Mouse (Mus musculus) neural tube, embryonic 13.5 days (tissue): ENCODE results near the gene Abcc10. TPM values are rescaled to one million over a fixed set of nuclear protein-coding genes. Genes with fewer than 3 reads are reported as not detected.

Experiments used
- ATAC-seq: fragments of 200-750 bp; cut with Nextera tagmentation; 2 replicates; pipeline ENCODE4 v1.8.0; 2017; ENCODE audit warnings: low read depth, mild to moderate bottlenecking, moderate TSS enrichment, moderate library complexity
- H3K27ac ChIP-seq: fragments of 300-500 bp; sonication (generic); replicated peaks from 2 replicates; pipeline ENCODE4 v1.5.1; 2015; ENCODE audit warnings: moderate library complexity, mild to moderate bottlenecking, inconsistent platforms
- H3K27me3 ChIP-seq: fragments of 300-500 bp; sonication (generic); 2 replicates; pipeline ENCODE4 v1.6.1; 2015; ENCODE audit warnings: mild to moderate bottlenecking, inconsistent platforms
- H3K36me3 ChIP-seq: fragments of 300-500 bp; sonication (generic); 2 replicates; pipeline ENCODE4 v1.6.1; 2015; ENCODE audit warnings: mild to moderate bottlenecking, inconsistent platforms
- H3K4me1 ChIP-seq: fragments of 300-500 bp; sonication (generic); replicated peaks from 2 replicates; pipeline ENCODE4 v1.6.1; 2015; ENCODE audit warnings: inconsistent platforms
- H3K4me2 ChIP-seq: fragments of 300-500 bp; sonication (generic); 2 replicates; pipeline ENCODE4 v1.6.1; 2015; ENCODE audit warnings: inconsistent platforms, mild to moderate bottlenecking, moderate library complexity
- H3K4me3 ChIP-seq: fragments of 300-500 bp; sonication (generic); 2 replicates; pipeline ENCODE4 v1.5.1; 2015; ENCODE audit warnings: mild to moderate bottlenecking, inconsistent platforms
- H3K9ac ChIP-seq: fragments of 300-500 bp; sonication (generic); 2 replicates; pipeline ENCODE4 v1.6.1; 2015; ENCODE audit warnings: moderate library complexity, mild to moderate bottlenecking, inconsistent platforms
- H3K9me3 ChIP-seq: fragments of 300-500 bp; sonication (generic); 2 replicates; pipeline ENCODE4 v1.6.1; 2016; ENCODE audit warnings: inconsistent platforms
- WGBS: fragments of 180-500 bp; shearing (Covaris S2); methylation state at CpG from one replicate; pipeline ENCODE4 v1.1.7; 2015; 5-methylcytosine and 5-hydroxymethylcytosine counted together
- polyA plus RNA-seq: library from polyadenylated mRNA; unstranded; fragments of >200 nt; fragmentation: Nextera tagmentation; extraction: Ambion mirVana; gene quantifications from 2 replicates; pipeline ENCODE4 v1.2.1, GENCODE M21; 2015

Gene Abcc10
- polyA plus RNA-seq, 1 experiment from 2014 or later: 9.2 TPM

- no peak overlapping the region for H3K4me2 ChIP-seq
- H3K27ac ChIP-seq: no peak overlapping the region
- no peaks in the 10 kb centered on the region for H3K9me3 ChIP-seq
- no peaks in the 10 kb centered on the region for H3K4me1 ChIP-seq
- H3K9ac ChIP-seq: no peak overlapping the region
- ATAC-seq: no peak
- H3K27me3 ChIP-seq: no peaks in the 10 kb centered on the region
- H3K36me3 ChIP-seq: peaks cover 23% of the 10 kb centered on the region; the same call in 1 of the 2 replicates
- no peak overlapping the region for H3K4me3 ChIP-seq
- WGBS: 85% methylated on average over 10 of the region's 10 CpGs
Observed at GRCm38 (mm10) chr17:46310515-46310914, 17.6 kb downstream of the Abcc10 start.

DNA sequence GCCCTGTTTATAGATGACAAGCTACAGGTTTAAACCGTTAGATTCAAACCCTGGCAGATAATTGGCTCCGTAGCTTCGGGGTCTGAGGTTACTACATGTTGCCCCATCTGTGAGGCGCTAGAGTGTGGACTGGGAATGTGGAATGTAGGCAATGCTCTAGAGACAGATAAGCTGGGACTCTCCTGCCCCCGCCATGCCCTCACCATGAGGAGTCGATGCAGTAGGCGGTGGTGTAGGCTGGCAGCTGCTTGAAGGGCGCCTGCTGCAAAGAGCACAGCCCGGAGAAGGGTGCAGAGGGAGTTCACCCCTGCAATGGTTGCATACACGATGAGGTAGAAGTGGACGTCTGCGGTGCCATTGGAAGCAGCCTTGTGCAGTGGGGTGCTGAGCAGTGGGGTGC lies 18.3 kb downstream of the Abcc10 start:
- no peaks in the 10 kb centered on the region for H3K4me1 ChIP-seq
- 83% methylated on average over 12 of the region's 12 CpGs for whole genome bisulfite sequencing
- H3K4me2 ChIP-seq: no peak overlapping the region
- no peak overlapping the region for H3K4me3 ChIP-seq
- H3K9me3 ChIP-seq: no peaks in the 10 kb centered on the region
- H3K36me3 ChIP-seq: peaks cover 28% of the 10 kb centered on the region
- H3K27me3 ChIP-seq: no peaks in the 10 kb centered on the region
- H3K27ac ChIP-seq: no peak overlapping the region
- no peak overlapping the region for H3K9ac ChIP-seq
- no peak for ATAC-seq

DNA sequence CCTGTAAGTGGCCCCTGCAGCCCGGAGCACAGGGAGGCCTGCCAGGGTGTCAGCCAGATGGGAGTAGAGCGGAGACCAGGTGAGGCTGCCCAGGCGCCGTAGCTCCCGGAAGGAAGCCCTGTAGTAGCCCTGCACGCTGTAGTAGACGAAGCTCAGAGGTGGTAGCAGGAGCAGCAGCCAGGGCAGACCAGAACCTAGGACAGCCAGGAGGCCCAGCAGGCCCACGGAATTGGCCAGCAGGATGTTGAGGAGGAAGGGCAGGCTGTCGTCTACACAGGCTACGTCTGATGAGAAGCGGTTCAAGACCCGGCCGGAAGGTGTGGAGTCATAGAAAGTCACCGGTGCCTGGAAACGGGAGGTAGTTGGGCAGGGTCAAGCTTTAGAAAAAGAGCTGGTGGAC lies 21.2 kb downstream of the Abcc10 start:
- H3K4me3 ChIP-seq: no peak overlapping the region
- no peak overlapping the region for H3K9ac ChIP-seq
- ATAC-seq: no peak
- H3K4me1 ChIP-seq: no peaks in the 10 kb centered on the region
- H3K9me3 ChIP-seq: no peaks in the 10 kb centered on the region
- H3K4me2 ChIP-seq: no peak overlapping the region
- H3K27ac ChIP-seq: no peak overlapping the region
- WGBS: 90% methylated on average over 15 of the region's 15 CpGs
- peaks cover 39% of the 10 kb centered on the region for H3K36me3 ChIP-seq
- no peaks in the 10 kb centered on the region for H3K27me3 ChIP-seq

DNA sequence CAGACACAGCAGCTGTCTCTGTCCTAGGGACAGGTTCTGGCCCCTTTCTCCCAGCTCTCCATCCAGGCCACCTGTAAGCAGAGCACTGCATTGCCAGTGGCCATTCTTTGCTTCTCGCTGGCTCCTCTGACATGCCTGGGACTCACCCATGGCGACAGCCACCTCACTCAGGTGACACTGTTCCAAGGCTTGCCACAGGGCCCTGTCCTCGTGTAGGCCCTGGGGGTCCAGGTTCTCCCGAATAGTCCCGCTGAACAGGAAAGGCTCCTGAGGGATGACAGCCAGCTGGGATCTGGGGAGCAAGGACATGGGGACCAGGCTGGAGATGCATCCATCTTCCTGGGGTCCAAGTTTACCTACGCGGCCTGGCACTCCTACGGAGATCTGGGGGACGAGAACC lies 24.0 kb downstream of the Abcc10 start:
- Histone ChIP-seq H3K27ac (no peak overlapping the region), H3K4me3 (no peak overlapping the region), H3K9me3 (no peaks in the 10 kb centered on the region), H3K4me2 (no peak overlapping the region), H3K27me3 (peaks cover 9% of the 10 kb centered on the region), H3K9ac (no peak overlapping the region), H3K4me1 (no peaks in the 10 kb centered on the region), H3K36me3 (peaks cover 36% of the 10 kb centered on the region)
- WGBS: 89% methylated on average over 9 of the region's 9 CpGs
- no peak for ATAC-seq

DNA sequence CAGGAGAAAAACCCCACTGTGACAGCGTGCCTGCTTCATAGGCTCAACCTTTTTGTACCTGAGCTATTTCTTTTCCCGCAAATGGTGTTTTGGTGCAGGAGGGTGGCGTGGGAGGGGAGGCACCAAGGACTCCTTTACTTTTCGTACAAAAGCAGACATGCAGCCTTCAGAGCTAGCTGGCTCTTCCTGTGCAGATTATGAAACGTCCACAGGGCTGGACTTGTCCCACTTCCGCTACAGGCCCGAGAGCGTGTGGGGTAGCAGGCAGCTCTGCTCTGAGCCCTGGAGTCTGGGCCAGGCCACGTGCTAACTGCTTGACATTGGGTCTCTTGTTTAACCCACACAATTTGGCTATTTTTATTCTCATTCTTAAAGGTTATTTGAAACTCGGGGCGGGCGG lies 26.3 kb downstream of the Abcc10 start:
- H3K4me2 ChIP-seq: no peak overlapping the region
- no peaks in the 10 kb centered on the region for H3K9me3 ChIP-seq
- H3K9ac ChIP-seq: no peak overlapping the region
- H3K27ac ChIP-seq: no peak overlapping the region
- no peak overlapping the region for H3K4me3 ChIP-seq
- ATAC-seq: no peak
- peaks cover 19% of the 10 kb centered on the region for H3K4me1 ChIP-seq
- H3K36me3 ChIP-seq: peaks cover 36% of the 10 kb centered on the region
- H3K27me3 ChIP-seq: peaks cover 29% of the 10 kb centered on the region
- WGBS: 80% methylated on average over 12 of the region's 12 CpGs

- Histone ChIP-seq H3K36me3 (peaks cover 18% of the 10 kb centered on the region), H3K9me3 (no peaks in the 10 kb centered on the region), H3K9ac (peak overlapping the region; percentile 83), H3K27me3 (peaks cover 59% of the 10 kb centered on the region), H3K4me3 (peak overlapping the region; percentile 70), H3K4me1 (peaks cover 19% of the 10 kb centered on the region), H3K4me2 (peak overlapping the region; percentile 97), H3K27ac (peak overlapping the region; percentile 81)
- ATAC-seq: peak; percentile 84
- WGBS: under 1% methylated on average over 47 of the region's 48 CpGs
Observed at GRCm38 (mm10) chr17:46298220-46298913, 29.8 kb downstream of the Abcc10 start.

GRCm38 (mm10) chr17:46297364-46298219 lies 30.6 kb downstream of the Abcc10 start, which contains the start of gene Dlk2:
Dlk2 (plus strand) TSS chr17:46297421.
- peaks cover 10% of the 10 kb centered on the region for H3K36me3 ChIP-seq
- H3K4me1 ChIP-seq: peaks cover 19% of the 10 kb centered on the region
- ATAC-seq: peak; percentile 67
- H3K9ac ChIP-seq: peak within 1 kb of the TSS; percentile 83
- WGBS: under 1% methylated on average over 71 of the region's 86 CpGs
- H3K4me2 ChIP-seq: peak within 1 kb of the TSS; percentile 97
- no peaks in the 10 kb centered on the region for H3K9me3 ChIP-seq
- H3K27me3 ChIP-seq: peaks cover 65% of the 10 kb centered on the region
- H3K4me3 ChIP-seq: peak within 1 kb of the TSS; percentile 70
- peak within 1 kb of the TSS; percentile 81 for H3K27ac ChIP-seq

DNA sequence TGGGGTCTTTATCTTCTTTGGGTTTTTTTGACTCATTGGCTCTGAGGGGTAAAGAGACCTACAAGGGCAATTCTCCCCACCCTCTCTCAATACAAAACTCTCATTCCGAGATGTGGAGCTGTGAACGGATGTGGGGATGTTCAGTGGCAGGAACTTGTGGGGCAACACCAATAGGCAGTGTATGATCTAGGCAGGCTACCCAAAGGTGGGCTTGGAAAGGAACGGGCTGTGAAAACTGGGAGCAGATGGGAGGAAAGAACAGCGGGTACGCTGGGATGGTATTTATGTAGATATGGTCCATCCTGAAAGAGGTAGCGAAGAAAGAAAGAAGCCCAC lies 31.2 kb downstream of the Abcc10 start:
- no peaks in the 10 kb centered on the region for H3K9me3 ChIP-seq
- peaks cover 4% of the 10 kb centered on the region; the same call in 1 of the 2 replicates for H3K36me3 ChIP-seq
- peaks cover 19% of the 10 kb centered on the region for H3K4me1 ChIP-seq
- H3K27ac ChIP-seq: peak overlapping the region; percentile 81
- H3K4me2 ChIP-seq: peak overlapping the region; percentile 97
- no peak; the same call in none of the 2 replicates for ATAC-seq
- H3K4me3 ChIP-seq: peak overlapping the region; percentile 70
- H3K27me3 ChIP-seq: peaks cover 71% of the 10 kb centered on the region
- peak overlapping the region; percentile 83 for H3K9ac ChIP-seq
- 11% methylated on average over 6 of the region's 6 CpGs for WGBS

DNA sequence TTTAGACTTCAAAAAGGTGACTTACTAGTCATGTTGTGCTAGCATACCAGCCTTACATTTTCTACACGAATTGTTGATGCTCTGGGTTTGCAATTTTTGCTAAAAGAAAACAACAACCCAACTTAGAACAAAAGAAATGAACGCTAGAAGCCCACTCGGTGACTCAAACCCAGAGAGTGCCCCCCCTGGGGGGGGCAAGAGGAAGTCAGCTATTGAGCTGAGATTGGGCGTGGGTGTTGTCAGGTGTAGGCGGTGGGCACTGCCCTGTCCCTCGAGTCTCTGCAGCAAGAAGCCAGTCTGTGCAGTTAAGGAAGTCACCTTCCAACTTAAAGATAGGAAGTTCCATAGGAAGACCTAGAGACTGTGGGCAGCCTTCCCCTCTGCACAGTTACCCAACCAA lies 31.6 kb downstream of the Abcc10 start:
- Histone ChIP-seq H3K36me3 (no peaks in the 10 kb centered on the region), H3K27me3 (peaks cover 71% of the 10 kb centered on the region), H3K4me3 (peak overlapping the region; percentile 70), H3K9ac (no peak overlapping the region), H3K27ac (no peak overlapping the region; the same call in 1 of the 2 replicates), H3K9me3 (no peaks in the 10 kb centered on the region), H3K4me2 (peak overlapping the region; percentile 97), H3K4me1 (peaks cover 19% of the 10 kb centered on the region)
- no peak for ATAC-seq
- WGBS: 49% methylated on average over 6 of the region's 6 CpGs

GRCm38 (mm10) chr17:46287678-46288095 lies 40.5 kb downstream of the Abcc10 start:
- ATAC-seq: no peak
- 66% methylated on average over 11 of the region's 11 CpGs for WGBS
- Histone ChIP-seq H3K9me3 (no peaks in the 10 kb centered on the region), H3K27me3 (peaks cover 8% of the 10 kb centered on the region), H3K4me3 (no peak overlapping the region), H3K4me1 (peaks cover 15% of the 10 kb centered on the region), H3K36me3 (no peaks in the 10 kb centered on the region), H3K4me2 (no peak overlapping the region), H3K9ac (no peak overlapping the region), H3K27ac (0 out of 2 replicates have a peak overlapping the region, but pooled peaks have one; percentile 5)

GRCm38 (mm10) chr17:46285407-46285806 lies 42.7 kb downstream of the Abcc10 start:
- Histone ChIP-seq H3K4me3 (no peak overlapping the region), H3K4me1 (peaks cover 34% of the 10 kb centered on the region), H3K36me3 (peaks cover 2% of the 10 kb centered on the region; the same call in 1 of the 2 replicates), H3K9me3 (no peaks in the 10 kb centered on the region), H3K27ac (no peak overlapping the region), H3K27me3 (no peaks in the 10 kb centered on the region), H3K4me2 (no peak overlapping the region), H3K9ac (no peak overlapping the region)
- no peak for ATAC-seq
- 75% methylated on average over 6 of the region's 6 CpGs for WGBS

GRCm38 (mm10) chr17:46284653-46285052 lies 43.5 kb downstream of the Abcc10 start:
- 34% methylated on average over 7 of the region's 7 CpGs for WGBS
- no peaks in the 10 kb centered on the region for H3K9me3 ChIP-seq
- H3K27ac ChIP-seq: no peak overlapping the region
- H3K4me2 ChIP-seq: no peak overlapping the region
- no peak overlapping the region for H3K9ac ChIP-seq
- no peaks in the 10 kb centered on the region for H3K27me3 ChIP-seq
- H3K4me1 ChIP-seq: peaks cover 34% of the 10 kb centered on the region
- peaks cover 3% of the 10 kb centered on the region for H3K36me3 ChIP-seq
- ATAC-seq: no peak
- H3K4me3 ChIP-seq: no peak overlapping the region
